Mouse (Mus musculus) neutrophil, adult 65 days (primary cell): ENCODE data around the gene Rsbn1. TPM values are rescaled to one million over a fixed set of nuclear protein-coding genes. Genes with fewer than 3 reads are reported as not detected.

Experiments used
- total RNA-seq: library from RNA; stranded (reverse); gene quantifications from 2 replicates; pipeline ENCODE4 v1.2.4, GENCODE M21; 2023

Rsbn1 gene
- 15.5 and 19.5 TPM in 2 replicates for total RNA-seq

GRCm38 (mm10) chr3:103914010-103914669 lies at the start of gene Rsbn1:
TSS of gene Rsbn1 (plus strand) at chr3:103914120.

DNA sequence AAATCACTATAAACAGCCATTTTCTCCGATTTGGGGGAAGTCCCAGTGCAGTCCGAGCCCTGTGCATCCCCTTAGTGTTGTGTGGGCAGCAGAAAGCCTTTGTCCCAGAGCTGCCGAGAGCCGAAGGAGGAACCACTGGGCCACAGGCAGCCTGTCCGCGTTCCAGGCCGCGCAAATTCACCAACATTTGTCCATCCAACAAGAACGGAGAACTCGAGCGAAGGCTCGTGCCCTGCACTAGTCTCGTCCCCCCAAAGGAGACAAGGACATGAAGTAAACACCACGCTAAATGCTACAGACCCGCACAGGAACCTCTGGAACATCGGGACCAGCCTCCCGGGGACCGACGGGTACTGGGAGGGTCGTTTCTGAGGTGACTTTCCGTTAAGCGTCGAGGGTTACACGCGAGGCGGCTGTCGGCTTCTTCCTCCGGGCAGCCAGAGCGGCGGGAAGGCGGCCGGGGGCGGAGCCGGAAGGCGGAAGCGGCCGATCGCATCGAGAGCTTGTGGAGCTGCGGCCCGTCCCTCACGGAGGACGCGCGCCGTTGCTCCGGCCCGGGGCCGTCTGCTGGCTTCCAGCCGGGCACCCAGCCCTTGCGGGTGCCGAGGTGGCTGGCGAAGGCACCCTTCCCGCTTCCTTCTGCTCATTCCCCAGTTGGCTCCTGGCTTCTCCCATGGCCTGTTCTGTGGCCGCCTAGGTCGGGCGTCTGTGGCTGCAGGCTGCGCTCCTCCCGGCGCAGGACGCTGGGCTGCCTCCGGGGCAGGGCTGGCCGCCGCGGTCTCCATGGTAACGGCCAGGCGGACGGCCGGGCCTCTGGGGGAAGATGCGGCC lies 54.2 kb downstream of the Rsbn1 start, which contains the start of gene Phtf1:
Gene Phtf1 (plus strand): TSS at position 250 of the 831 bp plus-strand sequence.

Other genes with a start within 250 kb of the Rsbn1 start
- gene Olfml3, start 176.1 kb upstream of the Rsbn1 start, total RNA-seq: 0.95 and 1.1 TPM in 2 replicates
- gene Gm10964, start 174.8 kb upstream of the Rsbn1 start, total RNA-seq: not detected in 2 replicates
- gene Hipk1, start 122.6 kb upstream of the Rsbn1 start, total RNA-seq: 365 and 395 TPM in 2 replicates
- 37.8 and 46.5 TPM in 2 replicates for gene Dclre1b, start 104.7 kb upstream of the Rsbn1 start, total RNA-seq
- 15.1 and 27.7 TPM in 2 replicates for gene Ap4b1, start 104.6 kb upstream of the Rsbn1 start, total RNA-seq
- 0.38 TPM in 1 of 2 replicates, not detected in the other for gene Gm43064, start 104.5 kb upstream of the Rsbn1 start, total RNA-seq
- gene Bcl2l15, start 81.5 kb upstream of the Rsbn1 start, total RNA-seq: 0.54 and 0.75 TPM in 2 replicates
- 47.2 and 54.4 TPM in 2 replicates for gene Ptpn22, start 54.3 kb upstream of the Rsbn1 start, total RNA-seq
- gene Phtf1, start 54.0 kb downstream of the Rsbn1 start, total RNA-seq: 8.1 and 11.3 TPM in 2 replicates